Mouse (Mus musculus) kidney, postnatal 4 days (tissue): ENCODE measurements at regions not wholly inside any gene's neighbourhood (a gene's known extent, or its start where the extent isn't known, plus 50 kb on each side); places are given as distances from the start of the nearest gene placed in this dataset.

Source experiments
- DNase-seq, 2 experiments: peaks; one replicate each; pipeline ENCODE4 v3.0.0; 2021; ENCODE audit warnings: mixed read lengths in 2 of 2

GRCm38 (mm10) chr3:115590716-115591115, 124.2 kb downstream of the S1pr1 start:
- DNase-seq, result no peak

GRCm38 (mm10) chr3:115588585-115588984, 126.3 kb downstream of the S1pr1 start:
- DNase-seq, result no peak

GRCm38 (mm10) chr3:115580131-115580932, 134.5 kb downstream of the S1pr1 start:
- no peak for DNase-seq

- DNase-seq, result no peak
These were observed 139.5 kb downstream of the S1pr1 start for GRCm38 (mm10) chr3:115575371-115575770.

DNA sequence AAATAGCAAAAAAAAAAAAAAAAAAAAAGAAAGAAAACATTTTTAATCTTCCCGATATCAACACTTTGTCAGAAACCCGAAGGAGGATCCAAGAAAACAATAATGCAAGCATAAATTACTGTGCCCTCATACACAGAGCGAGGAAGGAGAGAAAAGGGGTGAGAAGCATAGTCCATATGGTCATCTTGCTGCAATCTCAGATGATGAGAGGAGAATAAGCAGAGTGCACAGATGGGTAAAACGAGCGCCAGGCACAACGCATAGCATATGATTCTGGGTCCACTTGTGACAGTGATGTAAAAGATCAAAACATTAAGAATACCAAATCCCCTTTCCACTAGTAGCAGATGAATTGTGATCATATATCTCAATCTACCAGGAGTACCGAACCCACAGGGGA, 152.1 kb downstream of the S1pr1 start:
- no peak for DNase-seq

- DNase-seq, result no peak
These were observed 159.8 kb downstream of the S1pr1 start for GRCm38 (mm10) chr3:115554809-115555708.

- DNase-seq, result peak; percentile 5 to 24
These were observed 160.9 kb downstream of the S1pr1 start for GRCm38 (mm10) chr3:115553848-115554515.

GRCm38 (mm10) chr3:115541789-115542188, 173.1 kb downstream of the S1pr1 start:
- peak; percentile 43 to 44 for DNase-seq

DNA sequence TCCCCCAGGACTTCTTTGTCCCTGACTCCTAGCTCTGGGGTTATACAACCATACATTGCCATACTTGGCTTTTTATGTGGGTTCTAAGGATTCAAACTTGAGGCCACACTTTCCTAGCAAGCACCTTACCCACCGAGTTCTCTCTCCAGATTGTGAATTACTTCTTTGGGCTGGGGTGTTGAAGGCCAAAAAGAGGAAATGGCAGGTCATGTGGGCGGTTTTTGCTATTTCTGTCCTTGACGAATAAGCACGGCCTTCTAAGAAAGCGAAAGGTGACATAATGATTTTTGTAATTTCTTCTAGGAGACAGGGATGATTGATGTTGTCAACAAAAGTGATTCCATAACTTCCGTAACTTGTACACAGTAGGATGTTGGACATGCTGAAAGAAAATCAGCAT, 176.5 kb downstream of the S1pr1 start:
- DNase-seq, result no peak

GRCm38 (mm10) chr3:115532141-115532735, 182.6 kb downstream of the S1pr1 start:
- no peak for DNase-seq

DNA sequence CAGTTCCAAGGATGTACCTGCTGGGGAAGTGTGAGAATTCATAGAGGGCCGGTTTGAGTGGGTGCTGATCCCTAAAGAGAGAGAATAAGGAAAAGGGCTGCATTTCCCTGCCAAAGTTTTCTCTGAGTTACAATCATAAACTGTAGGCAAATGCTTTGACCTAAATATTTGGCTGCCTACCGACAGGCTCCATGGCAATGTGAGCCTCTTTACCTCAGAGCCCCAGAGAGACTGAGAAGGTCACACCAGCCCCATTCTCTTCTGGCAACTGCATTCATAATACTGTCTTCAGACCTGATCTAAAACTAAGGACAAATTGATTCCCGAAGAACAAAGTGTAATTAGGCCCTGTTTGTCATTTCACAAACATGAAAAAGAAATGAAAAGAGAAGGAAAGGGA, 184.4 kb downstream of the S1pr1 start:
- no peak for DNase-seq

GRCm38 (mm10) chr3:115529918-115530317, 185.0 kb downstream of the S1pr1 start:
- DNase-seq, result peak; percentile 28 to 36

DNA sequence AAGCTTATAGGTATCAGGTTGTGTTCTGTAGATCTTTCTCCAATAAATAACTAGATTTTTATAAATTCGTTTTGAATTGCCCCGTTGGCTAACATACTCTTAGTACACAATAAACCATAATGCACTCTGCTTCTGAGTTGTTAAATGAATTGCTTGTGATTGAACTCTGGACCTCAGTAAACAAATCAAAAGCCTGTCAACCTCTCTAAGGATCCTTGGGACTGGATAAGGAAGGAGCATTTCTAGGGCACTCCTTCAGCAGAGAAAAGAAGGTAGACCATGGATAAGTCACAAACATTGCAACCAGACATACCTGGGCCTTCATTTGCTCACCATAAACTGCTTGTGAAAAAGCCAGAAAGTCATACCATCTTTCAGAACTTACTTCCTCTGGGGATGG, 191.4 kb downstream of the S1pr1 start:
- no peak for DNase-seq

- no peak for DNase-seq
These were observed 199.2 kb downstream of the S1pr1 start for GRCm38 (mm10) chr3:115515645-115516044.

DNA sequence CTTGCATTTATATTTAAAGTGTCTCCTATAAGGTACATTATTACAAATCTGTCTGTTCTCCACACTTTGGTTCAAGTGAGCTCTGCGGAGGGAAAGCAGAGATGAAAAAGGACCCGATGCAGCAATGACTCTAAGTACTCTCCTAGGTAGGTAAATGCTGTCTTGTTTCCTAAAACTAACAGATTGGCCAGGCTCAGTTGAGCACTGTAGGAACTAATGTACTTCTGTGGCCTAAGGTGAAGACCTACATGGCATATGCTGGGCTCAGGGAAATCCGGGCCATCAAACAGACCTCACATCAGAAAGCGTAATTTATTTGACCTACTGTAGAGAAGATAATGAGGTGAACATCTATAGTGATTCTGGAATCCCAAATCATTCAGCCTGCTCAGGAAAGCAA, 205.2 kb downstream of the S1pr1 start:
- no peak for DNase-seq

- DNase-seq, result no peak
These were observed 217.5 kb downstream of the S1pr1 start for GRCm38 (mm10) chr3:115497420-115497819.

DNA sequence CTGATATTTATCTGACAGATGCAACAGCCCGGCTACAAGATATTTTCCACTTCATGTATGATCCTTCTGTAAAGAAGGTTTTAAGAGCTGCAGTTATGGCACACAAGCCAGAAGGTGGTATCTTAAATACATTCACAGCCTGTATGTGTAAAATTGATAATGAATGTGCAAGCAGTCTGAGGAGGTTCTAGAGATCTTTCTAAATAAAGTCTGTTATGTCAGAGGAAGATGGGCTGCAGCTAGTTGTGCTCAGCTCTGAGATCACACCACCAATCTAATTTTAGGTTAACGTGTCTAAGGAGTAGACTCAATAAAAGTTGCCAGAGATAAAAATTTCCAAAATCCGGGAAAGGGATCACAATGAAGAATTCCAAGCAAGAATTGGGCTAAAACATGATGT, 218.8 kb downstream of the S1pr1 start:
- no peak for DNase-seq

DNA sequence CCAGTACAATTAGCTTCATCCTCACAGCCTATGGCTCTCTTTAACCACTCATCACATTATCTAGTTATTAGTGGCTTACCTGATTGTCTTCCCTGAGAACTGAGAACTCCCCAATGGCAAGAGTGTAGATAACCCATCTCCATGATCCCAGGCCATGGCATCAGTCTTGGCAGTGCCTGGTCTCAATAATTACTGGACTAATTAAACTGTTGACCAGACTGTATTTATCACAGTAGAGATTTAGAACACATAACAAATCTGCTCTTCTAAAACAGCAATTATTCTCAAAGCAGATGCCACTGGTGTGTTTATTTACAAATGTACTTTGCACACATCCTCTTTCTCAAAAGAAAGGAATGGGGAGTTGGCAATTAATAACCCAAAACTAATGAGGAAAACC, 219.2 kb downstream of the S1pr1 start:
- no peak for DNase-seq

- DNase-seq, result no peak
These were observed 245.9 kb downstream of the S1pr1 start for GRCm38 (mm10) chr3:115468980-115469379.

- no peak for DNase-seq
These were observed 247.0 kb downstream of the S1pr1 start for GRCm38 (mm10) chr3:115467850-115468249.

- DNase-seq, result no peak
These were observed 252.2 kb downstream of the S1pr1 start for GRCm38 (mm10) chr3:115462623-115463022.
